Mouse (Mus musculus): ENCODE results near the gene Adgrl2. TPM values are rescaled to one million over a fixed set of nuclear protein-coding genes. Genes with fewer than 3 reads are reported as not detected.
A peak's percentile ranks its signal among the peaks of the same experiment; 100 is the strongest.

Adgrl2 gene
- total and polyA plus RNA-seq, 3 experiments = not detected

- Histone ChIP-seq H3K27me3 (ENCODE audit: control insufficient read depth in 1 of 2, insufficient read depth in 2 of 2, low read length in 2 of 2) (no peaks in the 10 kb centered on the region), H3K27ac (ENCODE audit: control insufficient read depth, low read depth, low read length) (no peak overlapping the region), H3K4me3 (ENCODE audit: control insufficient read depth in 1 of 2, insufficient read depth in 1 of 2, low read depth in 2 of 2, low read length in 2 of 2) (no peak overlapping the region), H3K79me2 (ENCODE audit: control insufficient read depth, insufficient read depth, low read length, poor library complexity) (no peaks in the 10 kb centered on the region), H3K9ac (ENCODE audit: control insufficient read depth, low read depth, low read length, poor library complexity, severe bottlenecking) (no peak overlapping the region), H3K9me3 (replicated peaks; ENCODE audit: insufficient read depth, low read length) (no peaks in the 10 kb centered on the region), H3K4me1 (ENCODE audit: control insufficient read depth in 1 of 2, insufficient read depth in 2 of 2, low read length in 2 of 2) (peaks cover 0 to 2% of the 10 kb centered on the region in 2 experiments; a peak in 2 of 4 replicates), H3K36me3 (ENCODE audit: control insufficient read depth in 1 of 2, insufficient read depth in 2 of 2, low read length in 2 of 2) (0 out of 4 replicates have a peak, but pooled peaks cover 0 to 2% of the 10 kb centered on the region in 2 experiments)
- DNase-seq (ENCODE audit: low read depth, low spot score) = peak; percentile 52
- no peak for TF ChIP-seq GABPA (IDR thresholded peaks at IDR 0.05; ENCODE audit: low read depth, low read length)
- peak in 1 of 2 experiments; percentile 24; a peak in 1 of 4 replicates for TF ChIP-seq EP300 (IDR thresholded peaks at IDR 0.05; ENCODE audit: low read depth in 1 of 2, low read length in 2 of 2)
- TF ChIP-seq ZNF384 (IDR thresholded peaks at IDR 0.05; ENCODE audit: low read depth, low read length) = no peak
These were observed 146.2 kb downstream of the Adgrl2 start for GRCm38 (mm10) chr3:148844182-148844581.

- H3K4me1 ChIP-seq (ENCODE audit: control insufficient read depth in 1 of 2, insufficient read depth in 2 of 2, low read length in 2 of 2) = peaks cover 0 to 2% of the 10 kb centered on the region in 2 experiments; a peak in 2 of 4 replicates
- no peaks in the 10 kb centered on the region for H3K27me3 ChIP-seq (ENCODE audit: control insufficient read depth in 1 of 2, insufficient read depth in 2 of 2, low read length in 2 of 2)
- TF ChIP-seq ZNF384 (IDR thresholded peaks at IDR 0.05; ENCODE audit: low read depth, low read length) = no peak
- TF ChIP-seq MYB (IDR thresholded peaks at IDR 0.05; ENCODE audit: low read depth, low read length) = no peak
- no peak for TF ChIP-seq TBP (IDR thresholded peaks at IDR 0.05; ENCODE audit: low read depth, low read length)
- TF ChIP-seq CHD1 (IDR thresholded peaks at IDR 0.05; ENCODE audit: low read depth, low read length) = no peak
- no peak for TF ChIP-seq USF2 (IDR thresholded peaks at IDR 0.05; ENCODE audit: borderline replicate concordance in 1 of 2, insufficient read depth in 1 of 2, low read depth in 1 of 2, low read length in 2 of 2)
- TF ChIP-seq RCOR1 (IDR thresholded peaks at IDR 0.05; ENCODE audit: low read depth, low read length) = no peak
- no peak for TF ChIP-seq HCFC1 (IDR thresholded peaks at IDR 0.05; ENCODE audit: low read depth, low read length)
- no peak for TF ChIP-seq MXI1 (IDR thresholded peaks at IDR 0.05; ENCODE audit: low read depth, low read length)
- TF ChIP-seq EP300 (IDR thresholded peaks at IDR 0.05; ENCODE audit: low read depth in 1 of 2, low read length in 2 of 2) = no peak
- TF ChIP-seq SMC3 (IDR thresholded peaks at IDR 0.05; ENCODE audit: low read depth, low read length) = no peak
- no peak for TF ChIP-seq ELF1 (IDR thresholded peaks at IDR 0.05; ENCODE audit: low read depth, low read length)
- no peak overlapping the region for H3K27ac ChIP-seq (ENCODE audit: control insufficient read depth, low read depth, low read length)
- H3K9me3 ChIP-seq (replicated peaks; ENCODE audit: insufficient read depth, low read length) = no peaks in the 10 kb centered on the region
- 0 out of 4 replicates have a peak, but pooled peaks cover 0 to 2% of the 10 kb centered on the region in 2 experiments for H3K36me3 ChIP-seq (ENCODE audit: control insufficient read depth in 1 of 2, insufficient read depth in 2 of 2, low read length in 2 of 2)
- no peak for DNase-seq (ENCODE audit: low read depth, low spot score)
- no peaks in the 10 kb centered on the region for H3K79me2 ChIP-seq (ENCODE audit: control insufficient read depth, insufficient read depth, low read length, poor library complexity)
- H3K4me3 ChIP-seq (ENCODE audit: control insufficient read depth in 1 of 2, insufficient read depth in 1 of 2, low read depth in 2 of 2, low read length in 2 of 2) = no peak overlapping the region
- H3K9ac ChIP-seq (ENCODE audit: control insufficient read depth, low read depth, low read length, poor library complexity, severe bottlenecking) = no peak overlapping the region
These were observed 147.8 kb downstream of the Adgrl2 start for GRCm38 (mm10) chr3:148842533-148842932.

GRCm38 (mm10) chr3:148838835-148839296 lies 151.5 kb downstream of the Adgrl2 start:
- TF ChIP-seq MAZ (IDR thresholded peaks at IDR 0.05; ENCODE audit: low read depth, low read length) (no peak), ELF1 (IDR thresholded peaks at IDR 0.05; ENCODE audit: low read depth, low read length) (no peak), POLR2AphosphoS2 (IDR thresholded peaks at IDR 0.05; ENCODE audit: low read length) (no peak), TAL1 (IDR thresholded peaks at IDR 0.05; ENCODE audit: low read length) (no peak), MAFK (IDR thresholded peaks at IDR 0.05; ENCODE audit: borderline replicate concordance, low read depth, low read length) (no peak), EP300 (IDR thresholded peaks at IDR 0.05; ENCODE audit: low read depth in 1 of 2, low read length in 2 of 2) (no peak), MXI1 (IDR thresholded peaks at IDR 0.05; ENCODE audit: low read depth, low read length) (no peak), RAD21 (IDR thresholded peaks at IDR 0.05; ENCODE audit: low read depth, low read length) (no peak)
- H3K27ac ChIP-seq (ENCODE audit: control insufficient read depth, low read depth, low read length) = no peak overlapping the region
- H3K27me3 ChIP-seq (ENCODE audit: control insufficient read depth in 1 of 2, insufficient read depth in 2 of 2, low read length in 2 of 2) = no peaks in the 10 kb centered on the region
- 0 out of 4 replicates have a peak, but pooled peaks cover 0 to 2% of the 10 kb centered on the region in 2 experiments for H3K36me3 ChIP-seq (ENCODE audit: control insufficient read depth in 1 of 2, insufficient read depth in 2 of 2, low read length in 2 of 2)
- H3K9me3 ChIP-seq (replicated peaks; ENCODE audit: insufficient read depth, low read length) = no peaks in the 10 kb centered on the region
- no peak for DNase-seq (ENCODE audit: low read depth, low spot score)
- H3K79me2 ChIP-seq (ENCODE audit: control insufficient read depth, insufficient read depth, low read length, poor library complexity) = no peaks in the 10 kb centered on the region
- H3K4me1 ChIP-seq (ENCODE audit: control insufficient read depth in 1 of 2, insufficient read depth in 2 of 2, low read length in 2 of 2) = peaks cover 0 to 2% of the 10 kb centered on the region in 2 experiments; a peak in 2 of 4 replicates
- no peak overlapping the region for H3K4me3 ChIP-seq (ENCODE audit: control insufficient read depth in 1 of 2, insufficient read depth in 1 of 2, low read depth in 2 of 2, low read length in 2 of 2)
- H3K9ac ChIP-seq (ENCODE audit: control insufficient read depth, low read depth, low read length, poor library complexity, severe bottlenecking) = no peak overlapping the region

Measured in MEL (cell line).